Mouse (Mus musculus) liver, adult 2 months (tissue): ENCODE measurements around the gene Jmjd6.
"Not testable (repeated sequence)": the region's sequence is repeated elsewhere in the genome, so short reads cannot be mapped to it uniquely, and the experiment has no call there.

Experiments
- CTCF ChIP-seq: fragments of 200-500 bp; IDR thresholded peaks from 2 replicates; pipeline ENCODE4 v1.5.1; 2011; ENCODE audit warnings: low read depth, low read length, control low read depth
- POLR2A ChIP-seq: fragments of 200-500 bp; IDR thresholded peaks from 2 replicates; pipeline ENCODE4 v1.6.1; 2011; ENCODE audit warnings: low read length, control low read depth; ENCODE audit not compliant: insufficient read depth; ENCODE audit errors: extremely low read depth

DNA sequence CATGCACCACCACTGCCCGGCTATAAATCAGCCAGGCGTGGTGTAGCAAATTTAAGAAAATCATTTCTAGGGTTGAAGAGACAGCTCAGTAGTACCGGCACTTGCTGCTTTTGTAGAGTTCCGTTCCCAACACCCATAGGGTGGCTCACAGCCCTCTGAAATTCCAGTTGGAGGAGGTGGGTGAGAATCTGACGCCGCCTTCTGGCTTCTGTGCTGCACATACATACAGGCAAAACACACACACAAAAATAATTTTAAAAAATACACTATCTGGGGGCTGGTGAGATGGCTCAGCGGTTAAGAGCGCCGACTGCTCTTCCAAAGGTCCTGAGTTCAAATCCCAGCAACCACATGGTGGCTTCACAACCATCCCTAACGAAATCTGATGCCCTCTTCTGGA is 19.4 kb downstream of the Jmjd6 start:
- TF ChIP-seq CTCF, POLR2A: not testable (repeated sequence)
